Mouse (Mus musculus) ovary, postnatal 36 days (tissue): Measurements from ENCODE around the gene Mtmr11.
"Not testable (repeated sequence)": the region's sequence is repeated elsewhere in the genome, so short reads cannot be mapped to it uniquely, and the experiment has no call there.

Source experiments
- DNase-seq: peaks from one replicate; pipeline ENCODE4 v3.0.0; 2022; ENCODE audit warnings: low spot score, mixed read lengths

Gene Mtmr11

GRCm38 (mm10) chr3:96172197-96173178 lies 10.7 kb downstream of the Mtmr11 start, which contains the start of gene Sf3b4:
TSS of gene Sf3b4 (plus strand) at chr3:96172332.
- peak; percentile 81 for DNase-seq

GRCm38 (mm10) chr3:96173185-96173584 lies 11.4 kb downstream of the Mtmr11 start:
- no peak for DNase-seq

GRCm38 (mm10) chr3:96174042-96174441 lies 12.2 kb downstream of the Mtmr11 start:
- DNase-seq, result not testable (repeated sequence)

GRCm38 (mm10) chr3:96175251-96175650 lies 13.4 kb downstream of the Mtmr11 start:
- DNase-seq, result no peak

- DNase-seq, result no peak
Measured at GRCm38 (mm10) chr3:96178427-96178826, 16.6 kb downstream of the Mtmr11 start.

GRCm38 (mm10) chr3:96178902-96179301 lies 17.1 kb downstream of the Mtmr11 start:
- no peak for DNase-seq

- DNase-seq, result no peak
Measured at GRCm38 (mm10) chr3:96179531-96179930, 17.7 kb downstream of the Mtmr11 start.

GRCm38 (mm10) chr3:96180727-96181477 lies 19.1 kb downstream of the Mtmr11 start, which contains the start of gene Sv2a:
TSS of gene Sv2a (plus strand) at chr3:96181151.
- DNase-seq, result peak; percentile 48

- DNase-seq, result no peak
Measured at GRCm38 (mm10) chr3:96181510-96182381, 19.9 kb downstream of the Mtmr11 start.

GRCm38 (mm10) chr3:96182382-96182776 lies 20.6 kb downstream of the Mtmr11 start:
- DNase-seq, result no peak

GRCm38 (mm10) chr3:96192977-96193376 lies 31.2 kb downstream of the Mtmr11 start:
- no peak for DNase-seq

GRCm38 (mm10) chr3:96194966-96195365 lies 33.2 kb downstream of the Mtmr11 start:
- no peak for DNase-seq

- no peak for DNase-seq
Measured at GRCm38 (mm10) chr3:96195616-96196313, 34.0 kb downstream of the Mtmr11 start.

GRCm38 (mm10) chr3:96196437-96197128 lies 34.8 kb downstream of the Mtmr11 start:
- no peak for DNase-seq

GRCm38 (mm10) chr3:96197129-96197749 lies 35.4 kb downstream of the Mtmr11 start:
- DNase-seq, result peak; percentile 84

GRCm38 (mm10) chr3:96198181-96198580 lies 36.4 kb downstream of the Mtmr11 start:
- DNase-seq, result no peak

- not testable (repeated sequence) for DNase-seq
Measured at GRCm38 (mm10) chr3:96198601-96199251, 36.9 kb downstream of the Mtmr11 start.

- no peak for DNase-seq
Measured at GRCm38 (mm10) chr3:96199731-96200130, 37.9 kb downstream of the Mtmr11 start.

- DNase-seq, result no peak
Measured at GRCm38 (mm10) chr3:96207819-96208218, 46.0 kb downstream of the Mtmr11 start.
